Mouse (Mus musculus): ENCODE measurements at regions not wholly inside any gene's neighbourhood (a gene's known extent, or its start where the extent isn't known, plus 50 kb on each side); places are given as distances from the start of the nearest gene placed in this dataset.

DNA sequence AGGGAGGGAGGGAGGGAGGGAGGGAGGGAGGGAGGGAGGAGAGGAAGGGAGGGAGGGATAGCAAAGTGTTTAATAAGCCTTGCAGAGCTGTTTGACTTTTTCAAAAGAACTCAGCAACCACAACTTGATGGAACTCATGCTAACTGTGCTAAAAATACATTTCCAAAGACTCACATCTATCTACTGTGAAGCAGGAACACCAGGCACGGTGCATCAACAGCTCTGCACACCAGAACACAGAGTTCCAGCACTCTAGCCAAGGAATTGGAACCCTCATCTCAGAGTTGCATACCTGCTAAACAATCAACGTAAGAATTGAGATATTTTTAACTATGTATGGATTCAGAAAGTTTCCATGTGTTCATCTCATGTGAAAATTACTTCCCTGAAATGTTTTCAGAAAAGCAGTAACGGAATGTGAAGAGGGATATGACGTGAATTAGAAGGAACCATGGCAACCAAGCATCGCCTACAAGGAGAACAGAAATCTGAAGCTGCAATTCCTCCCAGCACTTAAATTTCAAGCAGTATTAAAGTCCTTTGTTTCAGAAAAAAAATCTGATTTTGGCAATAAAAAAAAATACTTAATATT lies 256.3 kb downstream of the Ube2cbp start:
- no peak for DNase-seq
- intact Hi-C loops (cut with DNase I), result no loop called here

DNA sequence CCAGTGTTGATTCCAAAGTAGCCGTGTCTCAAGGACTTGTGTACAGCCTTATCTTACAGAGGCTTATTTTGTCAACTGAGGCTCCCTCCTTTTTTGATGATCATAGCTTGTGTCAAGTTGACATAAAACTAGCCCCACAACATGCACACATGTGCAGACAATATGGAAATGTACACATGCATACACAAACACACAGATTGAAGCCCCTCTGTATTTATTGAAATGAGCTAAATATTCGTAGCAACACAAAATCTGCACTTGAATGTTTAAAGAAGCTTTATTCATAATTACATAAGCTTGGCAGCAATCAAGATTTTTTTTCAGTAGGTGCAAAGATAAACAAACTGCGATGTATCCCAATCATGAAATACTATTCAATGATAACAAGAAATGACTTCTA lies 253.5 kb downstream of the Ube2cbp start:
- intact Hi-C loops (cut with DNase I), result no loop called here
- no peak for DNase-seq

DNA sequence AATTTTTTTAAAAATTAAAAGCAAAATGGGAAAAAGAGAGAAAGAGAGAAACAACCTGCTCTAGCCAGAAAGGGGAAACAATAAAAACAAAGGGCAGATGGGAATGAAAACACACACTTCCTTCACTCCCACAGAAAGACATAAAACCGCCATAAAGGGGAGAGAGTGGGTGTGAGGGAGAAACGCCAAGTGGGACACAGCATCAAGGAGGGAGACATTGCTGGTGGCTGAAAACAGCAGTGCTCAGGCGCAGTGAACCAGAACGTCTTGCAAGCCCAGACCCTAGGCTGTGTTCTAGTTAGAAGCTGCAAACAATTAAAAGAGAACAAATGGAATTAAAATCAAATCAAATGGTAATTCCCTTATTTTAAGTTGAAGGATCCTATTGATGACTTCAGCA lies 245.1 kb downstream of the Ube2cbp start:
- intact Hi-C loops (cut with DNase I), result no loop called here
- no peak for DNase-seq

DNA sequence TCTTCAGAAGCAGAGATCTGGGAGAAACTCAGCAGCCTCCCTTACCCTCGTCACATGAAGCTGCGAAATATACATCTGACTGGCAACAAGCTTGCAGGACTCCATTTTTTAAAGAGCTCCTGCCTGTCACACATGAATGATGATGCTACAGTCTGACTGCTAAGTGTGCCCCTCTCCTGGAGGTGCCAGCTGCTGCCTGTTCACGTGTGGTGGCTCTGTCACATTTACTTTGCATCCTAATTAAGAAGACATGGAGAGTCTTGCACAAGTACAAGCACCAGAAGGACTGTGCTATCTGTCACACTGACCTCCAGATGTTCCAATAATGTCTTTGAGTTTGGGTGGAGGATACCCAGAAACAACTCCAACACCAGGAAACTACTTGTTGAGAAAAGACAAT lies 240.2 kb downstream of the Ube2cbp start:
- DNase-seq, result no peak
- intact Hi-C loops (cut with DNase I), result no loop called here

DNA sequence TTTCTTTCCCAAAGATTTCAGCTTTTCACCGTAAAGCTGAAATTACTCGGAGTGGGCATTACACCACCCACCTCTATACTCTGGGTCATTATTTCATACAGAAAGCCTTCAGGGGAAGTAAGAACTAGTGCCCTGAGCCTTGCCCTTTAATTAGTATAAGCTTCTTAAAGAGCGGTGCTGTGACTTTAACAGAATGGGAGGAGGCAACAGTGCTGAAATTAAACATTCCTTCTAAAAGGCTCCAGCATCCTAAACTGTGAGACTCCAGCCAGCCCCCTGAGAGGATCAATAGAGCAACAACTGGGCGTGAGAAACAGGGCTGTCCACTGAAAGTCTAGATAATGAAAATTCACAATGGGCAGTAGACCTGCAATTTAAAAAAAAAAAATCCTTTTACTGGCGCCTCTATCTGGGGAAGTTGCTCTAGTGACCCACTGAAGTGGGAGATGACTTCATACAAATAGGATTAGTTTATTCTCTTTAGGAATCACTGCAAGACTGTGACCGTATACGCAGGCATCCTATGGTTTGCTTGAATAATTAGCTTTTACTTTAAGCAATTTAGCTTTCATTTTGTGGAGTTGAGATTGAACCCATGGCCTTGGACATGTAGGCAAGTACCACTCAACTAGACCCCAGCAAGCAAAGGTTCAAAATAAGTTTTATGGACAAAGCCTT lies 233.9 kb downstream of the Ube2cbp start:
- no peak for DNase-seq
- intact Hi-C loops (cut with DNase I), result no loop called here

DNA sequence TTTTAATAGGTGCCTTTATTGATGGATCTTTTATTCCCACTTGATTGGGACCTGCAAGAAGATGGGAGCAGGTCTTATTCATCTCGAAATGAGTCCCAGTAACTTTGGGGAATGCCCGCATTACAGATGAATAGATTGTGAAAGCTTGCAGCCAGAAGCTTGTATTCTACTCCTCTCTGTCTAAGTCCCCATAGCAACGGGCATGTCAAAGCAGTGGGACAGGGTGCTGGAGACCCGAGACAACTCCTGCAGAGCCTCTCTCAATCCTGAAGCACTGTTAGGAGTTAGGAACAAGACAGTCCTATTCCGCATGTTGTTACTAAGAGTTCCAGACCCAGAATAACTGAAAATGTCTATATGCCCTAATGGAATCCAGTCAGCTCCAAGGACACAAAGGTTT lies 233.1 kb downstream of the Ube2cbp start:
- intact Hi-C loops (cut with DNase I), result no loop called here
- no peak for DNase-seq

DNA sequence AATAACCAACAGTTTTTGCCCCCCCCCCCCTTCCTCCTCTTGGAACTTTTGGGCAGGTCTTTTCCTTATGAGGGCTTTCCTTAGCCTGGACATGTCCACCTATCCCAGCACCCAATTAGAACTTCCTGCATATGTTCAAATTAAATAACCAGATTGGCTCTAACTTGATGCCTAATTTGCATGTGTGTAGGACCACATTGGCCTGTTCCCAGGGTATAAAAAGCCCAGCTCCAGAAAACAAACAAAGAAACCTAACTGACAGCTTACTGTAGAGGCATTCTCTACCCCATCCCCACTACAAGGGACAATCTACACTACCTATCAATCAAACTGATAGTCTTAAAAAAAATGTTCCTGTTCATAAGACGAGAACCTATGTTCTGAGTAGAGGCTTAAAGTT lies 232.6 kb downstream of the Ube2cbp start:
- DNase-seq, result no peak
- intact Hi-C loops (cut with DNase I), result no loop called here

DNA sequence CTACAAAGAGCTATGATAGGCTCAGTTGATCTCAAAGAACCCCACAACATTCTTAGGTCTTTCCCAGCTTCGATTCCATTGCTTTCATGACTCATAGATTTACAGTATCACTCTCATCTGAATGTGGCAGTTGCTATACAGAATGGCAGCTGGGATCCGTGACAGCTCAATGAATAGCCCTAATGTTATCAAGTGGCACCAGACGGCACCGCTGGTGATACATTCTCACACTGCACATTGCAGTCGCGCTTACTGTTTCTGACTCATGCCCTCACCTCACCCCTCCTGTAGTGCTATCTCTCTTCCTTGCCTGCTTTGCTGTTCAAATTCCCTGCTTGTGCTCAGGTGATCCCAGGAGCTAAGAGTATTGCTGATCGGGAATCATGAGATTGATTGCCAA lies 231.0 kb downstream of the Ube2cbp start:
- intact Hi-C loops (cut with DNase I), result no loop called here
- no peak for DNase-seq

DNA sequence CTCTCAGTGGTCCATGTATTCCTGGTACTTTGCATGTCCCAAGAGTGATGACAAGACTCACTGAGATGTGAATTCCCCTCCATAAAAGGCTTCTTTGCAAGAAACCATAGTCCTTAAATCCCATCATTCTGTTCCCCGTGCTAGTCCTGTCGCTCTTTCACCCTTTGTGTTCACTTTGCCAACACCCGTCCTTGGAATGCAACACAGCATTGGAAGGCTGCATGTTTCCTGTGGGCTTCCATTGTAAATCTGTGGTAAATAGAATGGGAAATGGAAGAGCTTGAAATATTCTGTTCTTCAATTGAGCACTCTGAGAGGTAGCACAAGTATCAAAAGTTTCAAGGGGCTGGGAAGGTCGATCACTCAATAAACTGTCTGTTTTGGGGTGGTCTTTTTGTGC lies 226.1 kb downstream of the Ube2cbp start:
- intact Hi-C loops (cut with DNase I), result no loop called here
- DNase-seq, result no peak

DNA sequence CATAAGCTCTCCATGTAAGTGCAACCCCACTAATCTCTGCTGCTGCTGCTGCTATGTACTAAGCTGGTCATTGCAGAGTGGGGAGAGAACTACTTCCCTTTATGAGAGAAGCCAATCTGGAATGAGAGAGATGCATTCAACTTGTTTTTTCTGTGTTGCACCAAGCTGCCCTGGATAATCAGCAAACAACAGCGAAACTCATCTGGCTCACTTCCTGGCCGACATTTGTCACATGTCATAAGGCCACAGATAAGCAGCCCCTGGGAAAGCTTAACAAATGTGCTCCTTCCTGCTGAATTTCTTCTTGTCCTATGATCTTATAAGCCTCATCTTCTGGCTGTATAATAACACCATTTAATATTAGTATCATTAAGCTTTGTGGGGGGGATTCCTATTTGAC lies 224.5 kb downstream of the Ube2cbp start:
- DNase-seq, result peak; percentile 3 to 12
- intact Hi-C loops (cut with DNase I), result no loop called here

DNA sequence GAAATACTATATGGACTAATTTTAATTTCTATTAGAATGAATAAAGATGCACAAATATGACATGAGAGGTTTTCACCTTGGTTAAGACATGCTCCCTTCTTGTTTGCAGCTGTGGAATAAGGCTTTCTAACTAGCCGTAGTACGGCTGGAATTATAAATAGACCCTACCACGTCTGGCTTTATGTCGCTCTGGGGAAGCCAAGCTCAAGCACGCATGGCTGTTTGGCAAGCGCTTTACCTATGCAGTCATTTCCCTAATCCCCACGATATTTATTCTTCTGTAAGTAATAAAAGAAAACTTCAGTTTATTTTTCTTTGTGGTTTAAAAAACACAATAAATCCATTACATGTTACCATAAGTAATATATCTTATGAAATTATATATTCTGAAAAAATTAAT lies 223.9 kb downstream of the Ube2cbp start:
- peak in 1 of 2 experiments; percentile 4 for DNase-seq

DNA sequence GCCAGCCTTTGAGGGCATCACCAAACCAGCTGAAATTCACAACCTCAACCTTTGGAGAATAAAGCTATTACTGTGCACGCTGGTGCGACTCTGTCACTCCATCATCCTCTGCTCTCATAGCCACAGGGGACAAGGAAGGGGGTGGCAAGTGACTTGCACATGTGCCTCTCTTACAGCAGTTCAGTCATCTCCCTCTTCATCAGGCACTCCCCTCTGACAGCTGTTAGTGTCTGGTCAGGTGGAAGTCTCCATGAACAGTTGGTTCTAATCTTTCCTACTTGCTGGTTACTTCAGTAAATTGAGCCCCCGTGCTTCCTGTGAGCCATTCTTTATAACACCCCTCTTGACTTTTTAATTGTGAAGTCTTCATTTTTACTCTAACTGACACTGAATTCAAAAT lies 214.6 kb downstream of the Ube2cbp start:
- intact Hi-C loops (cut with DNase I), result no loop called here
- DNase-seq, result no peak

More for the DNA sequence above, 223.9 kb downstream of the Ube2cbp start:
- intact Hi-C loops (cut with DNase I), result no loop called here

DNA sequence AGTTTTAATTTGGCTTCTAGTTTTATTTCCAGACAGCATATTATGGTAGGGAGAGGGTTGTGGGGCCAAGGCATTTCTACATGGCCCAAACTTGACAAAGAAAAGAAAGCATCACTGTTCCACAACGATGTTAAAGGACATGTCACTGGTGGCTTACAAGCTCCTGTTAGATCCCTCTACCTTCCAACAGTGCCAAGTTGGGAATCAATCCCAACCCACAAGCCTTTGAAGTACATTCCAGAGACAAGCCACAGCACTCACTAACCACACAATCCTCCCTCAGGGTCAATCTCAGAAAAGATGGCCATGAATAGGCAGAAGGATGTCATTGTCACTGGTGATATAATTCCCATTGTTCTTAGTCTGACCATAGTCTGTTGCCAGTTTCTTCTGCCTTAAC lies 213.4 kb downstream of the Ube2cbp start:
- intact Hi-C loops (cut with DNase I), result no loop called here

More for the DNA sequence above, 213.4 kb downstream of the Ube2cbp start:
- no peak for DNase-seq

All from heart, postnatal 14 days (tissue).